Mouse (Mus musculus) G1E (cell line): ENCODE measurements at regions not wholly inside any gene's neighbourhood (a gene's known extent, or its start where the extent isn't known, plus 50 kb on each side); places are given as distances from the start of the nearest gene placed in this dataset.
"Not testable (repeated sequence)": the region's sequence is repeated elsewhere in the genome, so short reads cannot be mapped to it uniquely, and the experiment has no call there.

ENCODE experiments used
- CTCF ChIP-seq: IDR thresholded peaks from 2 replicates; pipeline ENCODE4 v1.5.1; 2012; ENCODE audit warnings: low read depth, low read length, inconsistent platforms, mixed read lengths
- GATA1 ChIP-seq: IDR thresholded peaks from 2 replicates; pipeline ENCODE4 v1.6.1; 2012; ENCODE audit warnings: borderline replicate concordance, low read length, inconsistent platforms, mixed read lengths
- GATA2 ChIP-seq: IDR thresholded peaks from 2 replicates; pipeline ENCODE4 v1.6.1; 2012; ENCODE audit warnings: low read depth, low read length, inconsistent platforms, borderline replicate concordance
- POLR2AphosphoS5 ChIP-seq: IDR thresholded peaks from 2 replicates; pipeline ENCODE4 v1.6.1; 2012; ENCODE audit warnings: low read depth, low read length, inconsistent platforms; ENCODE audit not compliant: insufficient replicate concordance
- TAL1 ChIP-seq: conservative IDR thresholded peaks from 2 replicates; pipeline ENCODE4 v1.6.1; 2012; ENCODE audit warnings: low read depth, low read length, inconsistent platforms, mixed read lengths

GRCm38 (mm10) chr3:83536624-83537023 lies 229.5 kb upstream of the Sfrp2 start:
- not testable (repeated sequence) for TF ChIP-seq CTCF, TAL1, POLR2AphosphoS5, GATA1, GATA2
